Mouse (Mus musculus) erythroblast, embryonic 14.5 days (primary cell): ENCODE data around the gene Pnn.

Source experiments
- GATA1 ChIP-seq: IDR thresholded peaks from 2 replicates; pipeline ENCODE4 v1.6.1; 2012; ENCODE audit warnings: low read length, inconsistent platforms, mixed read lengths
- TAL1 ChIP-seq: IDR thresholded peaks from 3 replicates; pipeline ENCODE4 v1.6.1; 2012; ENCODE audit warnings: low read length, inconsistent platforms, mixed read lengths

- TF ChIP-seq GATA1 (no peak), TAL1 (no peak)
These were observed 1.8 kb upstream of the Pnn start for GRCm38 (mm10) chr12:59064837-59065236.
